Mouse (Mus musculus) right cerebral cortex, postnatal 25 days (tissue): ENCODE data around the gene Ackr4.

ENCODE experiments used
- DNase-seq: peaks from one replicate; pipeline ENCODE4 v3.0.0; 2022

Gene Ackr4

DNA sequence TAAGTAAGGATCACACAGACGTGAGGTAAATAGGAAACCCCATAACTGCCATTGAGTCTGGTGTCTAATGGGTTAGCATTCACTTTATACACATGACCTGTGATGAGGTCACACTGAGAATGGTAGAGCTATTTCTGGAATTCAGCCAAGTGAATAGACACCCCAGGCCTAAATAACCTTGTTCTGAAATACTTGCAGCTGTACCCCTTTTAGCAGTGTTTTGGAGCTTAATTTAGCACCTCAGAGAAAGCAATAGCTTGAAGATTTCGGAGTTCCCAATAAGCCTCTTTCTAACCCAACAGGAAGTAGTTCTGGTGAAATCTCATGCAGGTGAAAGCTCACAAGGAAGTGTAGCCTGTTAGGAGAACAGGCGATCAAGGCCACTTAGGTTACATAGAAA is at the start of gene Ackr4:
Gene Ackr4 (minus strand): TSS at position 101 of the 400 bp plus-strand sequence.
- DNase-seq, result no peak

DNA sequence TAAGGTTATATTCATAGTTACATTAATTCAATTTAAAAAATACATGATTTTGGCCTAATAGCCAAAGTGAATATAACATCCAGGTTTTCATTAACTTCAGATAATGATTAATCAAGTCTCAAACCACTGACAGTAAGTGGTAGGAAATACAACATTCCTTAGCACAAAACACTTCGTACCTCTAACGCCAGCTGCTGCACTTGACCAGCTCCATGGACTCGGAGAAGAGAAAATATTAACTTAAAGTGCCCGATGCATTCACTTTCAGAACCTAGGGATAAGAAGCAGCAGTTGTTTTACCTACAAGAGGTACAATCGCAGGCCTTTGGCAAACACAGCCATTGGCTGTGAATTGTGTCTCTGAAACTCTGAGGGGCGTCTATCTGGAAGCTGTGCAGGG is 45.6 kb upstream of the Ackr4 start:
- no peak for DNase-seq

- no peak for DNase-seq
Observed at GRCm38 (mm10) chr9:104171651-104172050, 44.9 kb upstream of the Ackr4 start.

DNA sequence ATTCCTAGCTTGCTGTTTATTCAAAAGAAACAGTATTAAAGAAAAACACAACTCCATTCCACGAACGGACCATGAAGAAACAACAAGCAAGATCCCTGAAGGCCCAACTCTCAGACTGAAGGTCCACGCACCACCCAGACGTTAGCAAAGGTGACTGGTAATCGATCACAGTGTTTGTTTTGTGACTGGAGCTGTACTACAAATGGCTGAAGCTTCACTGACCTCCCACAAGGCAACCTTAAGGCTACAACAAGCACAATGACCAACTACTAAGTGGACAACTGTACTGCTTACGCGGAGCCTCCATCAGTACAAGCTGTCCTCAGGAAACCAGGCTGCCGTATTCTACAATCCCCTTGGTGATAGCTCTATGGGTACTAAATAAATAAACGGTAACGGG is 43.3 kb upstream of the Ackr4 start:
- no peak for DNase-seq

DNA sequence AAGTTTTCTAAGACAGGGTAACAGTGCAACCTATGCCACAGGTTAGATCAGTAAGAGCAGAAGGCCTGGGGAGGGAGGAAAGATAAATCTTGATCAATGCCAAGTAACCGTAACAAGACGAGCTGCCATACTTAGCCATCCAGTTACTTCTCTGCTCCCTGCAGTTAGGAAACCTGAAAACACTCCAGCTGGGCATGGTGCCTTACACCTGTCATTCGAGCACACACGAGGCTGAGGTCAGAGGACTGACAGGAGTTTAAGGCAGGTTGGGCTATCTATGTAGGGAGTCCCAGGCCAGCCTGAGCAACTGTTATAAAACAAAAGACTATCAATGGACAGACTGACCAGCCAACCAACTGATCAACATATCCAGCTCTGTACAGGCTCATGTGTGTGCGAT is 39.2 kb upstream of the Ackr4 start:
- no peak for DNase-seq

DNA sequence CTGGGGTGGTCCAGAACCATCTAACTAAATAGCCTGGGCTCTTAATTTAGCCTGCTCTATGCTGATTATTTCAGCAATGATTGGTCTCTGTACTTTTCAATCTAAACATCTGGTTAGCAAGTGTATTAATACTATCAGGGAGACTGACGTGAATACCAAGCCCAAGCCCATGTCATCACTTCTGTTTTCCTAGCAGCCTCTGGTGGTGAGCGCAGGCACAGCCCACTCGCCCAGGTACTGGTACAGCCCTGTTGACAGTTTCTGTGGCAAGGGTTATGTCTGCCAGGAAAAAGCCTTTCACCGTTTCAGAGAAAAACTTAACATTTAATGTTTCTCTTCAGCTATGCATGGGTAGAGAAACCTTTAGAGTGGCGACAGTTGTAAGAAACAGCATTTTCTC is 37.5 kb upstream of the Ackr4 start:
- DNase-seq, result no peak

- DNase-seq, result no peak
Observed at GRCm38 (mm10) chr9:104161117-104161516, 34.4 kb upstream of the Ackr4 start.

DNA sequence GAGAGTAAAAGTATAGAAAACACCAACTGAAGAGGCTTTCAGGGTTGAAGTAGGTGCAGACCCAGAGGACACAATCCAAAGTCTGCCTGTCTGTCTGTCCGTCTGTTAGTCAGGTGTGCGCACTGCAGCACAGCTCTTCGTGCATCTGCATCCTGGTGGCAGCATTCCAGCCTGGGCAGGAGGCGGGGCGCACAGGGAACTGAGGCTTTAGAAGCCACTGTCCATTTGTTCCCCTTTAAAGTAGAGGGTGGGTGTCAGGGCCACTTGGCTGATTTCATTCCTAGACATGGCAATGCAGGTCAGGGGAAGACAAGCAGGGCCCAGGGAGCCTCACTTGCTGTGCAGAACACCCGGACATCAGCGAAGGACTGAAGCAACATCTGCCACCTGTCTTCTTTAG is 30.6 kb upstream of the Ackr4 start:
- no peak for DNase-seq

DNA sequence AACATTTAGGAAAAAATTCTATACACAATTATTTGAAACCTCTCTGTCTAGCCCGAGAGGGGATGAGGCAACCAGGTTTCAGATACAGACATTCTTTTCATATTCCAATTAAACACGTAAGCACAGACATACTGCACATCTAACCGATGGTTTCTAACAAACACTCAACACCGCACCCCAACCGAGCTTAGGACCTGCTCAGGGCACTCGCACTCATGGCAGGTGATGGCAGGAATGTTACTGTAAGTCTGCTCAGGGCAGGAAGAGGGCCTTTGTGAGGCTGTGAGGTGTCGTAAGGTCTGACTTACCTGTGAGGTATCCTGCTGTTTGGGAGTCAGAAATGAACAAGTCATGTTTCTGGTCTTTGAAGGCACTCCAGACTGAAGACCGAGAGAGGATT is 29.8 kb upstream of the Ackr4 start:
- no peak for DNase-seq

GRCm38 (mm10) chr9:104155100-104155715 is 28.5 kb upstream of the Ackr4 start:
- DNase-seq, result no peak

DNA sequence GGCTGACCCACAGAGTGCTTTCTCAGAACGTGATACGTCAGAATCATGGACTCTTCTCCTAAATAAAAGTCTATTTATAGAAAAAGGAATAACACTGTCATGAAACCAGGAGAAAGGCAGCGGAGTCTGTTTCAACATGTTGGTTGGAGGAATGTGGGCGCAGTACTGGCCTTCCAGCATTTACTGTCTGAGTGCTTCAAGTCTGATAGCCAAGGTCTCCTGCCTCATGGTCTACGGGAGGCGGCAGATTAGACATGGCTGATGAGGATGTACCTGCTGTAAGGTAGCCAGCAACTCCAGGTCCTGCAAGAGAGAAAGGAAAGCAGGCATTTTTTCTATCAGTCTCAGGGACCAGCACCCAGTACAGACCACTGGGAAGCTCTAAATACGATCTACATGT is 25.4 kb upstream of the Ackr4 start:
- no peak for DNase-seq

DNA sequence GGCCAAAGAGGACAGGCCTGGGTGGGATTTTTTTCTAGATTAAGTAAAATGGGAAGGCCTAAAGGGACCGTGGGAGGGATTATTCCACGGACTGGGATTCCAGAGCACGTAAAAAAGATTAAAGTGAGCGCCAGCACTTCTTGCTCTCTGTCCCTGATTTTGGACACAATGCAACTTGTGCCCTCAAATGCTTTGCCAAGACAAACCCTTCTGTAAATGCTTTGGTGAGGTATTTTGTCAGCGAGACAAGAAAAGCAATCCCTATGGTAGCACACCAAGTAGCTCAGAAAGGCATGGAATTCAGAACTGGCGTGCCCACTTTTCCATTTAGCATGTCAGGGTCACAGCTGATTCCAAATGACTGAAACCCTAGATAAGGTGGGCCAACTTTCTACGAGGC is 22.2 kb upstream of the Ackr4 start:
- no peak for DNase-seq

- no peak for DNase-seq
Observed at GRCm38 (mm10) chr9:104146683-104147082, 19.9 kb upstream of the Ackr4 start.

GRCm38 (mm10) chr9:104144314-104144996 is 17.7 kb upstream of the Ackr4 start:
- DNase-seq, result no peak

DNA sequence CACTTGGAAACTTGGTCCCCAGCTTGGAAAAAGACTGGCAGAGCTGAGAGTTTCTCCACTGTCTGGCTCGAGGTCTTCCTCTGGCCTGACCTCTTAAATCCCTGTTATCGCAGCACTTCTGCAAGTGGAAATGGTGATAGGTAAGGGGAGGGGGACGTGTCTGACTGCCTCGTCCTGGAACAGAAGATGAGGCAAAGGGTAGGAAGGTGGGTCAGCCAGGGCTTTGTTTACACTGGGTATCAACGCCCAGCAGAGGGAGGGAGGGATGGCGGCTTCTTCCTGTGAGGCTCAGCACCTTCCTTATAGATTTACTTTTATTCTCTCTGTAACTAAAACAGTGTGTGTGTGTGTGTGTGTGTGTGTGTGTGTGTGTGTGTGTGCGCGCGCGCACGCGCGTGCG is 16.1 kb upstream of the Ackr4 start:
- DNase-seq, result no peak

- DNase-seq, result no peak
Observed at GRCm38 (mm10) chr9:104140351-104140750, 13.6 kb upstream of the Ackr4 start.

- DNase-seq, result no peak
Observed at GRCm38 (mm10) chr9:104130141-104130755, 3.5 kb upstream of the Ackr4 start.

DNA sequence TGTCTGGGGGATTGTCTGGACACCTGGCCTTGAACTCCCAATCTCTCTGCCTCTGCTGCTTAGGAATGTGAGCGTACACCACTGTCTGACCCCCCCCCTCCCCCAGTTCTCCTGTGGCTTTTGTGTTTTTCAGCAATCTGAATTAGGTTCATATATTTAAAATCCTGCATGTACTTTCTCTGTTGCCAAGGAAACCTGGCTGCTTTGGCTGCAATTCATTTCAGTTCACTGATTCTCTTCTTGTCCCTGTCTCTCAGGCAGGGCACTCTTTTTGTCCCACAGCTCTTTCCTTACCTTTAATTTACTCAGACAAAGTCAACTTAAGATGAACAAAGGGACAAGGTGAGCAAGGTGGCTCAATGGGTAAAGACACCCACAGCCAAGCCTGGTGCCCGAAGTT is 1.4 kb upstream of the Ackr4 start:
- DNase-seq, result no peak

GRCm38 (mm10) chr9:104123622-104124021 is 3.1 kb downstream of the Ackr4 start:
- no peak for DNase-seq

GRCm38 (mm10) chr9:104123101-104123500 is 3.6 kb downstream of the Ackr4 start:
- no peak for DNase-seq

DNA sequence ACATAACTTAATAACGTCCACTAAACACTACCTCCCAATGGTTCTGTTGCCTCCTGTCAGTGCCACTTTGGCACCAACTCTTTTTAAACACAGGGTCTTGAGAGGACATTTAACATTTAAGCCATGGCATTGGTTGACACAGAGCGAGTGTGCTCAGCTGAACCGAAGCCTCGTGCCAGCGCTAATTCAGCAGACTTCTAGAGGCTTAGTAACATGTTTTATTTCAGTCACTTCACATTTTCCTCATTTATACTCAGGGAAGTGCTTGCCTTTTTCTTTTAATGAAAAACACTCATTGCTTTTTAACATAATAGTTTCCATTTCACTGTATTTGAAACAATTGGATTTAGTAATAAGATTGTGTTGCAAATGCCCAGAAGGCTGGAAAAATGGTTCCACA is 17.6 kb downstream of the Ackr4 start:
- no peak for DNase-seq

DNA sequence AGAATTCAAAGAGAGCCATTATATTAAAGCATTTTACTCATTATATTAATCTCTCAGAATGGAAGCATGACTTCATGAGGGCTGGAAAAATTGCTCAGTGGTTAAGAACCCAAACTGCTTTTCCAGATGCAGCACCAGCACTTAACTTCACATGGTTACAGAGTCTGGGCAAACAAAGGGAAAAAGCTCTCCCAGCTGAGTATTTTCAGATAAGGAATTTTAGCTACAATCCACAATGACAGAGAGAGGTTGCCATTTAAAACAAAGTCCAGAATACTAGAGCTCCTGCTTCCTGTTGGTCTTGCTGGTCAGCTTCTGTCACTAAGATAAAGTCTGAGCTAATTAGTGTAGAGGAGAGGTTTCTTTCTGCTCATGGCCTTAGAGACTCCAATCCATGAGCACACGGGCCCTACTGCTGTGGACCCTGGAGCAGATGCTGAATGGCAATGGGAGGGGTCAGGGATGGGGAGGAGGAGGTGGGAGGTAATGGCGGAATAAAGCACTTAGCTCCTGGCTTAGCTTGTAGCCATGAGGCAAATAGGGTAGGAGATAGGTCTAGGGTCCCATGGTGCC is 18.1 kb downstream of the Ackr4 start:
- no peak for DNase-seq

- no peak for DNase-seq
Observed at GRCm38 (mm10) chr9:104107482-104107881, 19.3 kb downstream of the Ackr4 start.

- DNase-seq, result no peak
Observed at GRCm38 (mm10) chr9:104106930-104107329, 19.8 kb downstream of the Ackr4 start.
